Mouse (Mus musculus) erythroblast, embryonic 14.5 days (primary cell): ENCODE data around the gene Stn1. TPM values are rescaled to one million over a fixed set of nuclear protein-coding genes. Genes with fewer than 3 reads are reported as not detected.
A peak's percentile ranks its signal among the peaks of the same experiment; 100 is the strongest.

Source experiments
- H3K27me3 ChIP-seq: 2 replicates; pipeline ENCODE4 v1.6.1; 2012; ENCODE audit warnings: inconsistent platforms; ENCODE audit not compliant: control insufficient read depth
- H3K36me3 ChIP-seq: 2 replicates; pipeline ENCODE4 v1.6.1; 2012; ENCODE audit warnings: mild to moderate bottlenecking, inconsistent platforms; ENCODE audit not compliant: control insufficient read depth
- H3K4me1 ChIP-seq: 2 replicates; pipeline ENCODE4 v1.6.1; 2012; ENCODE audit warnings: inconsistent platforms; ENCODE audit not compliant: control insufficient read depth
- H3K4me3 ChIP-seq: replicated peaks from 2 replicates; pipeline ENCODE3; 2012; ENCODE audit warnings: moderate library complexity, mild to moderate bottlenecking, inconsistent platforms
- H3K9me3 ChIP-seq: 2 replicates; pipeline ENCODE4 v1.6.1; 2012; ENCODE audit warnings: low read length, inconsistent platforms, mixed read lengths; ENCODE audit not compliant: control insufficient read depth
- GATA1 ChIP-seq: IDR thresholded peaks from 2 replicates; pipeline ENCODE4 v1.6.1; 2012; ENCODE audit warnings: low read length, inconsistent platforms, mixed read lengths
- TAL1 ChIP-seq: IDR thresholded peaks from 3 replicates; pipeline ENCODE4 v1.6.1; 2012; ENCODE audit warnings: low read length, inconsistent platforms, mixed read lengths
- polyA plus RNA-seq: library from polyadenylated mRNA; stranded (reverse); fragments of >175 nt; gene quantifications from 2 replicates; pipeline ENCODE4 v1.2.3, GENCODE M21; 2012

Stn1 gene
- polyA plus RNA-seq, 1 experiment = 0.38 TPM

DNA sequence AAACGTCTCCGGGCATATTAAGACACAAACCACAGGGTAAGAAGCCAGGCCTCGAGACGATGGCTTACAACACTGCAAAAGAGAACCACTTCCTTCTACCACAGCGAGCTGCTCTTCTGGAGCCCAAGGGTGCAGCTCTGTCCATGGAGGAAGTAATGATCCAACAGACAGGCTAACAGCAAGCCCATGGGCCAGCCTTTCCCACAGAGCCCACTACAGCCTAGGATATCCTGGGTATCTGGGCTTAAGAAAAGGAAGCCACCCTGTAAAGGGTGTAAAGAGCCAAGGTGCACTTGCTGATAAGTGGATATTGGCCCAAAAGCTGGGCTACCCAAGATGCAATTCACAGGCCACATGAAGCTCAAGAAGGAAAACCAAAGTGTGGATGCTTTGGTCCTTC, 6.0 kb downstream of the Stn1 start:
- TF ChIP-seq TAL1 = 0 out of 3 replicates have a peak, but pooled peaks have one; percentile 24
- no peak for TF ChIP-seq GATA1
- no peak overlapping the region for H3K4me3 ChIP-seq
- peaks cover 2% of the 10 kb centered on the region; the same call in 1 of the 2 replicates for H3K9me3 ChIP-seq

DNA sequence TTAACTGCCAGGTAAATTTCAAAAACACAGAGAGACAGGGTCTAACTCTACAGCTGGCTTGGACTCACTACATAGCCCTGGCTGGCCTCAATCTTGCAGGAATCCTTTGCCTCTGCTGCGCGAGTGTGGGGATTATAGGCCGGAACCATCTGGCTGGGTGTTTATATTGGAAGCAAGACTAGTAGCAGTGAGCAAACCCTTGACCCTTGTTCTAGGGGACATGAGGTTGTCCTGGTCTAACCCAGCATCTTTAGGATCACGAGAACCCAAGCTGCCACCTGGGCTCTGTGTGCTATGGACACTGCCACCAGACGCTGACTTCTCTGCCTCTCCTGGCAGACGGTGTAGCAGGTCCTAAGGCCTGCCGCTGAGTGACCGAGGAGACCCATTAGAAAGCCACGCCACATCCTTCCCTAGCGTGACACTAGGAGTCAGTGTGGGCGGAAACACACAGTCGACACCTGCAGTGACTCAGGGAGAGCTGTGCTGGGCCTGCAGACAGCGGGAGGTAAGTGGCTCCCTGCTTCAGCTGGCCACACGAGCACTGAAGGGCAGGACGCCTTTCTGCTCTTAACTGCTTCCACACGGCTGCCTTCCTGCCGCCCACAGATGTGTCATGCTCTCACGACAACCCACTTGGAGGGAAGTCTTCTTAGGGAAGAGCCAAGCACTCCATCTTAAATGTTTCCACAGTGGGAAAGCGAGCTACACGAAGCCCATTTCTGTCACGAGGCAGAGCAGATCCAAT, 10.9 kb downstream of the Stn1 start:
- TF ChIP-seq TAL1 = no peak
- TF ChIP-seq GATA1 = no peak
- H3K27me3 ChIP-seq = no peaks in the 10 kb centered on the region
- H3K4me3 ChIP-seq = no peak overlapping the region
- no peaks in the 10 kb centered on the region for H3K9me3 ChIP-seq
- peaks cover 42% of the 10 kb centered on the region for H3K36me3 ChIP-seq
- H3K4me1 ChIP-seq = peaks cover 11% of the 10 kb centered on the region

More for the DNA sequence above, 6.0 kb downstream of the Stn1 start:
- peaks cover 33% of the 10 kb centered on the region for H3K4me1 ChIP-seq
- peaks cover 21% of the 10 kb centered on the region for H3K36me3 ChIP-seq
- no peaks in the 10 kb centered on the region for H3K27me3 ChIP-seq

DNA sequence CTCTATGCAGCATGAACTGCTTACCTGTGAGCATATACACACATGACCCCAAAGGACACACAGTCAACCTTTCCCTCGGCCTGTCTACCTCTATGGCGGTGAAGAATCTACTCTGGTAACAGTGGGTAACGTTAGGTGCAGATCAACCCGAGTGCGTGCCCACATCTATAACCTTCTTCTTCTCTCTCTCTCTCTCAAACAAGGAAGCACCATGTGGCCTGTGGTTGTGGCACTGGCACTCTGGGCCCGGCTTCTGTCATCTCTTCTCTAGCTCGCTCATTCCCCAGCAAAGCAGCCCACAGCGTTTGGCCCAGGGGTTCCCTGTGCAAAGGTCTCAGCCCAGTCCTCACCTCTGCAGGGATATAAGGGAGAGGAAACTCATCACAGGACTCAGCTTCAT, 12.4 kb downstream of the Stn1 start:
- H3K27me3 ChIP-seq = no peaks in the 10 kb centered on the region
- no peaks in the 10 kb centered on the region for H3K9me3 ChIP-seq
- no peak for TF ChIP-seq TAL1
- no peak for TF ChIP-seq GATA1
- H3K4me3 ChIP-seq = no peak overlapping the region
- H3K36me3 ChIP-seq = peaks cover 42% of the 10 kb centered on the region
- peaks cover 3% of the 10 kb centered on the region for H3K4me1 ChIP-seq

DNA sequence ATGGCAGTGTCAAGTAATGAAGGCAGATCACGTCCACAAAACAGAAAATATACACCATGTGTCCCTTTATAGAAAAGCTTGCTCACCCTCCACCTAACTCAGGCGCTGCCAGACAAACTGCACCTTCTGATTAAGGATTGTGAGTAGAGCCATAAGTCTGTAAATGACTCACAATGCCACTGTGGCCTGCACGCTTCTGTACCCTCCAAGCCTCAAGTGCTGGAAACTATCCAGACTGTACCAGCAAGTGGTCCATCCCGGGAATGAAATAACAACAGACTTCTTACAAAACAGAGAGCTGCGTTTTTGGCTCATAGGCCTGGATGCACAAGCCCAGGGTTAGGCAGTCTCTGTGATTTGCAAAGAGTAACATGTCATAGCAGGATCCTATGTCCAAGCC, 15.9 kb downstream of the Stn1 start:
- Histone ChIP-seq H3K4me1 (peaks cover 32% of the 10 kb centered on the region), H3K27me3 (no peaks in the 10 kb centered on the region), H3K4me3 (no peak overlapping the region), H3K9me3 (no peaks in the 10 kb centered on the region), H3K36me3 (peaks cover 33% of the 10 kb centered on the region)
- TF ChIP-seq TAL1 = no peak

DNA sequence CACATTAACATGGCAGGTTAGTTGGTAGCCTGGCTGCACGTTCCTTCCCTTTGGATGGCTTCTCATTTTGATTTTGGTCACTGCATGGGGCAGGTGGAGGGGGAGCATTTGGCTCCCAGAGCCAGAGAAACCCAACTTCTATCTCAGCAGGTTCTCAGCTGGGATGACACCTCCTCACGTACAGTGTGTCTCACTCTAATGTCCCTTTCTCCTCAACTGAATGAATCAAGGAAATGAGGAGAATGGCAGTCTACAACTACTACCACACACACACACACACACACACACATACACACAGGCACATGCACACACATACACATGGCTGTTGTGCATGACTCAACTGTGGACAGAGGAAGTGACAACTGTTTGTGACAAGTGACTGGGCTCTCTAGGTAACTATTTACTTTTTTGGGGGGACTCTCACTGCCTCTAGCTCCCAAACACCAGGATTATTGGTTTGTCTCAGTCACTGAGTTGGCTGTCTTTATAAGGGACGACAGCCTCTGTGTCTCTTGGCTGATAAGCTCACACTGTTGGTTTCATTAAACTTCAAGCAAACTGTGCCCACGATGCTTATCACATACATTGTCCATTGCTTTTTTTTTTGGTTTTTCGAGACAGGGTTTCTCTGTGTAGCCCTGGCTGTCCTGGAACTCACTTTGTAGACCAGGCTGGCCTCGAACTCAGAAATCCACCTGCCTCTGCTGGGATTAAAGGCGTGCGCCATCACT, 18.0 kb downstream of the Stn1 start:
- peaks cover 42% of the 10 kb centered on the region for H3K4me1 ChIP-seq
- TF ChIP-seq GATA1 (no peak), TAL1 (no peak)
- H3K9me3 ChIP-seq = no peaks in the 10 kb centered on the region
- no peaks in the 10 kb centered on the region for H3K27me3 ChIP-seq
- H3K4me3 ChIP-seq = peak overlapping the region; percentile 51
- H3K36me3 ChIP-seq = peaks cover 41% of the 10 kb centered on the region

DNA sequence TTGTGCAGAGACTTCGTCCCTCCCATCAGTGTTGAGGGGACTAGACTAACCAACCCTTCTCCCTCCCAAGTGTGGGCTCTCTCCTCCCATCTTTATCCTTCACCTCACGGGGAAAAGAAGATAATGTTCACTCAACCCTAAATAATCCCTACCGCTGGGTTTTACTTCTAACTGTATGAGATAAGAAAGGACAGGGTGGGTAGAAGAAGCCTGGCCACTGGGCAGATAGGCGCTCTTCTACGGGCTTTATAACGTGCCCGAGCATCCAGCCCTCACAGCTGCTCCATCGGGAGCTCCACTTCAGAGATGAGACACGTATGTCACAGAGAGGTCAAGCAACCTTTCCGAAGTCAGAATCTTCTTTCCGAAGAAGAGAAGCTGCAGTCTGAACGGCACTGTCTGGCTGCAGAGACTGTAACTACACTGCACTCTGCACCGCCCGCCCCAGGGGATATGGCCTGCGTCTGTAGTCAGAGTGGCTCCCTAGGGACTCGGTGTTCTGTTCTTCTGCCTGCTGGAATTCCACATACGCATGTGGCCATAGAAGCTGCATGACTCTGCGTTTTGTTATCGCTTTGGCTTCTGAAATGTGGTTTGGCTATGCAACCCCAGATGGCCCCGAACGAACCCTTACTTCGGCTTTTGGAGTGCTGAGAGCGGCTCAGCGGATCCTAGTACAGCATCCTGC, 18.7 kb downstream of the Stn1 start:
- no peak for TF ChIP-seq TAL1
- TF ChIP-seq GATA1 = no peak
- no peaks in the 10 kb centered on the region for H3K9me3 ChIP-seq
- H3K27me3 ChIP-seq = no peaks in the 10 kb centered on the region
- peaks cover 41% of the 10 kb centered on the region for H3K36me3 ChIP-seq
- peaks cover 42% of the 10 kb centered on the region for H3K4me1 ChIP-seq
- H3K4me3 ChIP-seq = peak overlapping the region; percentile 51

DNA sequence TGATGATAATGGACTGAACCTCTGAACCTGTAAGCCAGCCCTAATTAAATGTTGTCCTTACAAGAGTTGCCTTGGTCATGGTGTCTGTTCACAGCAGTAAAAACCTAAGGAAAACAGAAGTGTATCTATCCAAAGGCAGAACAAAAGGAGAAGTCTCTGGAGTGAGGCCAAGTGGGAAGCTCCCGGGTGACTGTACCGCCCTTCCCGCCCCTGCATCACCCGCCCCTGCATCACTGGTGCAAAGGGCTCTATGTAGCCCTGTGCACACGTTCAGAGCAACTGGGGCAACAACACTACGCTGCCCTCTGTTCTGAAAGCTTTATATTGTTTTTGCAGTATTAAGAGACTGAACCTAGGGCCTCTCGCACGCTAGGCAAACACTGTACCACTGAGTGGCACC, 19.7 kb downstream of the Stn1 start:
- H3K4me3 ChIP-seq = no peak overlapping the region
- TF ChIP-seq GATA1 (no peak), TAL1 (no peak)
- H3K9me3 ChIP-seq = no peaks in the 10 kb centered on the region
- H3K27me3 ChIP-seq = no peaks in the 10 kb centered on the region
- H3K36me3 ChIP-seq = peaks cover 35% of the 10 kb centered on the region
- peaks cover 42% of the 10 kb centered on the region for H3K4me1 ChIP-seq

- TF ChIP-seq GATA1 = no peak
- TF ChIP-seq TAL1 = no peak
- peaks cover 42% of the 10 kb centered on the region for H3K4me1 ChIP-seq
- peaks cover 28% of the 10 kb centered on the region for H3K36me3 ChIP-seq
- no peak overlapping the region for H3K4me3 ChIP-seq
- no peaks in the 10 kb centered on the region for H3K9me3 ChIP-seq
- H3K27me3 ChIP-seq = no peaks in the 10 kb centered on the region
Measured at GRCm38 (mm10) chr19:47516879-47517278, 20.4 kb downstream of the Stn1 start.

DNA sequence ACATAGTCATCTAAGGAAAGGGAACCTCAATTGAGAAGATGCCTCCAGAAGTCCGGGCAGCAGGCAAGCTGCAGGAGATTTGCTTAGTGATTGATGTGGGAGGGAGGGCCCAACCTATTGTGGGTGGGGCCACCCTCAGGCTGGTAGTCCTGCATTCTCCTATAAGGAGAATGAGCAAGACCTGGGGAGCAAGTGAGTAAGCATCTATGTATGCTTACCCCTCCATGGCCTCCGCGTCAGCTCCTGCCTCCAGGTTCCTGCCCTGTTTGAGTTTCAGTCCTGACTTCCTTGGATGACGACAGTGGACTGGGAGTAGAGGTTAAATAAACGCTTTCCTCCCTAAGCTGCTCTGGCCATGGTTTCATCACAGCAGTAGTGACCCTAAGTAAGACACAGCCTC, 22.2 kb downstream of the Stn1 start:
- Histone ChIP-seq H3K4me1 (peaks cover 55% of the 10 kb centered on the region), H3K9me3 (no peaks in the 10 kb centered on the region), H3K36me3 (peaks cover 20% of the 10 kb centered on the region), H3K27me3 (no peaks in the 10 kb centered on the region), H3K4me3 (no peak overlapping the region)
- TF ChIP-seq TAL1 = no peak
- TF ChIP-seq GATA1 = no peak
